Mouse (Mus musculus) cerebellum, postnatal 25 days (tissue): ENCODE data around the gene Try5.
"Not testable (repeated sequence)": the region's sequence is repeated elsewhere in the genome, so short reads cannot be mapped to it uniquely, and the experiment has no call there.

Source experiments
- DNase-seq, 2 experiments: peaks; one replicate each; pipeline ENCODE4 v3.0.0; 2021; ENCODE audit warnings: mixed read lengths in 2 of 2

The Try5 gene

GRCm38 (mm10) chr6:41316741-41317140 is at the start of gene Try5:
Gene Try5, minus strand, starts transcription at chr6:41316841.
- DNase-seq, result not testable (repeated sequence)

- no peak for DNase-seq
Observed at GRCm38 (mm10) chr6:41353932-41354331, 37.3 kb upstream of the Try5 start, which contains the start of gene Try10. Gene Try10, plus strand, starts transcription at chr6:41354105.

GRCm38 (mm10) chr6:41301969-41302368 is 14.7 kb downstream of the Try5 start, which contains the start of gene Try4:
Gene Try4, plus strand, starts transcription at chr6:41302269.
- no peak for DNase-seq

GRCm38 (mm10) chr6:41298255-41298654 is 18.4 kb downstream of the Try5 start:
- DNase-seq, result no peak

- DNase-seq, result no peak
Observed at GRCm38 (mm10) chr6:41266140-41266539, 50.5 kb downstream of the Try5 start.

- DNase-seq, result no peak
Observed at GRCm38 (mm10) chr6:41262796-41263195, 53.8 kb downstream of the Try5 start.
